Mouse (Mus musculus): ENCODE measurements around the gene Alb. TPM values are rescaled to one million over a fixed set of nuclear protein-coding genes. Genes with fewer than 3 reads are reported as not detected.

Alb gene
- 1 to 10 TPM in 1 of 2 experiments, not detected in 1; 7.4 TPM for total RNA-seq (2021)
- long read RNA-seq, experiment 1: 0 reads
- long read RNA-seq, experiment 2, partial matches to known transcripts: 1 of 1 reads
- long read RNA-seq, experiment 2, other reads (novel, unspliced or antisense): 0 of 1 reads

DNA sequence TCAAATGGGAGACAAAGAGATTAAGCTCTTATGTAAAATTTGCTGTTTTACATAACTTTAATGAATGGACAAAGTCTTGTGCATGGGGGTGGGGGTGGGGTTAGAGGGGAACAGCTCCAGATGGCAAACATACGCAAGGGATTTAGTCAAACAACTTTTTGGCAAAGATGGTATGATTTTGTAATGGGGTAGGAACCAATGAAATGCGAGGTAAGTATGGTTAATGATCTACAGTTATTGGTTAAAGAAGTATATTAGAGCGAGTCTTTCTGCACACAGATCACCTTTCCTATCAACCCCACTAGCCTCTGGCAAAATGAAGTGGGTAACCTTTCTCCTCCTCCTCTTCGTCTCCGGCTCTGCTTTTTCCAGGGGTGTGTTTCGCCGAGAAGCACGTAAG is at the start of gene Alb:
Gene Alb (plus strand): TSS at position 279 of the 400 bp plus-strand sequence.
- intact Hi-C loops (cut with DNase I): loop anchor here (10.0 kb wide), 1 partner anchor 996 kb away; no protein-coding TSS in a partner anchor
- DNase-seq: no peak

DNA sequence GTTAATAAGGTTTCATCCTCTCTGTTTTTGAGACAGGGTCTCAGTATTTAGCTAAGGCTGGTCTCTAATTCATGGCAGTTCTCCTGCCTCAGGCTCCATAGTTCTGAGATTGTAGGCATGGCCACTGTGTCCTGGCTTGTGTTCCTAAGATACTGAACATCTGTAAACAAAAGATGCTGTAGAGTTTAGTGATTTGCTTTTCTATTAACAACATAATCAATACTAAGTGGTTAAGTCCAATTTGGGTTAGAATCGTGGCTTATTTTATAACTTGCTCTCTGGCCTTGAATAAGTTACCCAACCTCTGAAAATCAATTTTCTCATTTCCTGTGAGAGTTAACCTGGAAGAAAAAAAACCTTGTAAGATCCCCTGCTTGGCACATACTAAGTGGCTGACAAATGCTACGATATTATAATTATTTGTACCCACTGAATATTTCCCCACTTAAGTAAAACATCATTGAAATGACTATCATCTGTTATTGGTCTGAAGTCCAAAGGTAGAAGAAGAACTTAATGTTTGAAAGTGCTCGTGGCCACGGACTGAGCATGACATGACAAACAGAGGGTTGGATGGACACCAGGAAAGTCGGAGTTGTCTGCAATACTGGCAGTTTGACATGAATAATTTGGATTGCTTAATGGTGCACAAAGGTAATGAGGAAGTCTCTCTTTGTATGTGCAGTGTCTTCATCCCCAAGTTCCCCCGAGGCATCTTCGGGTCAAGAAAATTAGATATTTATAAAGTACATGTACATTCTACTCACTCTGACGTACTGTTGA is 46.4 kb upstream of the Alb start:
- intact Hi-C loops (cut with DNase I): no loop called here
- DNase-seq: no peak

DNA sequence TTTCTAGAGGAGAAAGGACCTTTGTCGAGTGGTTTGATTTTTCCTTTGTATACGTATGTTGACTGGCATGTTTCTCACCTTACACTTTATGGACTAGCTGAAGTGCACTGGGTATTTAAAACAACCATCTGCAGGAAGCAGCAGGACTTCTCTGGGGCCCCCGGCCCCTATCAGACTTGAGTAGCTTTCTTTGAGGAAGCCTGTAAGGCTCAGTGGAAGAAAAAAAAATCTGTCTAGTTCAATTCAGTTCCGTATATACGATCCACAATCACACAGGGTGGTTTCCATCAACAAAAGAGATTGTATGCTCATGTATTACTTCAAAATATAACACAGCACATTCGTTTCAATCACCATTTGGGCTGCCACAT is 45.8 kb upstream of the Alb start:
- intact Hi-C loops (cut with DNase I): no loop called here
- DNase-seq: no peak

DNA sequence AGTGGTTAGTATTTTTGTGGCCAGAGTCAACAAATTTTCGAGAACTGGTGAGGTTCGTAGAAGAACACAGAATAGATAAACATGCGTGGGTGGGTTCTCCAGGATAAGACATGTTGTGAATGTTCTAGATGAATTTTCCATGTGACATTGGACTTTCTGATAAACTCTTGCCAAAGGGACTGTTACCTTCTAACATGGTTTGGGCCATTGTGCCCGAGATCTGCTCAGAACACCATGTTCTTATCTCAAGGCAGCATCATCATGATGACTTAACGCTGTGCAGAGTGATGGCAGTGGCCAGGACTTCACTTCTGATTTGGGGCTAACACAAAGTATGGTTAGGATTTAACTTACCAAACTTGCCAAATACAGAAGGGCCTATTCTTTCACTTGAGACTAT is 36.1 kb upstream of the Alb start:
- intact Hi-C loops (cut with DNase I): no loop called here
- DNase-seq: no peak

DNA sequence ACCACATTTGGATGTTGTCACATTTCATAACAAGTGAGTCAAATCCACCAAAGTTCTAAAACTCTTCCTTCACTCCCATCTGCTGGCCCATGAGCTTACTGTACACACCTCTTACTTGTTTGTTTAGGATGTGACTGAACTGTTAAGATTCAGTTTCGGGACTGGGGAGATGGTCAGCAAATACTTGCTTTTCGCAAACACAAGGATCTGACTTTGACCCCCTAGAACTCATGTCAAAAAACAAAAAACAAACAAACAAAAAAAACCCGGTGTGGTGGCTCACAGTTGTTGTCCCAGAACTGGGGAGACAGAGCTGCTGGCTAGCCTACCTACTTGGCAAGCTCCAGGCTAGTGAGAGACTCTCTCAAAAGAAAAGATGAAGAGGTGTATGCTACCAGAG is 35.5 kb upstream of the Alb start:
- DNase-seq: no peak
- intact Hi-C loops (cut with DNase I): no loop called here

DNA sequence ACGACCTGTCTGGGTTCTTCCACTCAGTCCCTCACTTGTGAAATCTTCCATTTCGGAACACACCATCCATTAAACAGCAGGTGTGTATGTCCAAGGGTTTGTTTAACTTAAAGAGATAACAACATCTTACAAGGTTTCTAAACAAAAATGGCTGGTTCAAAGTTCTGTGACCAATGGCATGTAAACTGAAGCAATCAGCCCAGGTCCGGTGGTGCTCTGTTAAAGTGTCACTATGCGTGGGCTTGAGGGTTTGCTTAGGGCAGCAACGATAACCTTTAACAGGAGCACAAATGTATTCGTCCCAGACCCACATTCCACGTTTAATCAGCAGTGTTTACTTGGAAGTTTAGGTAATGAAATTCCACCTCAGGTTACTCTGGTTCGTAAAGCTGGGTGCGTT is 29.6 kb upstream of the Alb start:
- DNase-seq: no peak
- intact Hi-C loops (cut with DNase I): no loop called here

DNA sequence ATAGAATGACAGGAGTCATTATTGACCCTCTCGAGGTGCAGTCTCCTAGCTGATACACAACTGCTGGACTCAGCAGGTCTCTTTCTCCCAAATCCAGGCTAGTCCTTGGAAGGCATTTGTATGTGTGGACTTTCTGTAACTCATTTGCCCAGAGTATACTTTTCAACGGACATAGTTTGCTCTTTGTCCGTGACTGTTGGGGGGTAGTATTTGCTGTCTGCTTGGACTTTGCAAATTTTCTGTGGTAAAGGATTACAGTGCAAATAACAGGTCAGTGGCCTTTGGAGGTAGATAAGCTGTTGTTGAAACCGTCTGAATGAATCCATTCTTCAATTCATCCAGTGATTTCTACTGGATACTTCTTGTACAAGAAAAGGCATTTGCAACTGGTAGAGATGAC is 21.5 kb upstream of the Alb start:
- intact Hi-C loops (cut with DNase I): no loop called here
- no peak for DNase-seq

DNA sequence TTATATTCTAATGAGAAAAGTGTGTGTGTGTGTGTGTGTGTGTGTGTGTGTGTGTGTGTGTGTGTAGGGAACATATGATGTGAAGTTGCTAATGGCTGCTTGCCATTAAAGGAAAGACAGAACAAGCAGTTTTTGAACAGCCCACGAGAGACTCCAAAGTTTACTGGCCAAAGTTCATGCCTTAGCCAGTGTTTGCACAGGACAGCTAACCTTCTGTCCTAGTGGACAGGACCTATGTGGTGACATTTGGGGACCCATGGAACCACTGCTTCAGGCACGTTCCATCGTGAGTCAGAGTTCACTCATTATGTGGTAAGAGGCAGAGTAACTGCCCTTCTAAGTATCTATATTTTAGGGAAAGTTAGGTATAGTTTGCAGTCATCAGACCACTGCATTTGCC is 13.1 kb upstream of the Alb start:
- no peak for DNase-seq
- intact Hi-C loops (cut with DNase I): no loop called here

DNA sequence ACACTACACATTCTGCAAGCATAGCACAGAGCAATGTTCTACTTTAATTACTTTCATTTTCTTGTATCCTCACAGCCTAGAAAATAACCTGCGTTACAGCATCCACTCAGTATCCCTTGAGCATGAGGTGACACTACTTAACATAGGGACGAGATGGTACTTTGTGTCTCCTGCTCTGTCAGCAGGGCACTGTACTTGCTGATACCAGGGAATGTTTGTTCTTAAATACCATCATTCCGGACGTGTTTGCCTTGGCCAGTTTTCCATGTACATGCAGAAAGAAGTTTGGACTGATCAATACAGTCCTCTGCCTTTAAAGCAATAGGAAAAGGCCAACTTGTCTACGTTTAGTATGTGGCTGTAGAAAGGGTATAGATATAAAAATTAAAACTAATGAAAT is 10.7 kb upstream of the Alb start:
- intact Hi-C loops (cut with DNase I): no loop called here

DNA sequence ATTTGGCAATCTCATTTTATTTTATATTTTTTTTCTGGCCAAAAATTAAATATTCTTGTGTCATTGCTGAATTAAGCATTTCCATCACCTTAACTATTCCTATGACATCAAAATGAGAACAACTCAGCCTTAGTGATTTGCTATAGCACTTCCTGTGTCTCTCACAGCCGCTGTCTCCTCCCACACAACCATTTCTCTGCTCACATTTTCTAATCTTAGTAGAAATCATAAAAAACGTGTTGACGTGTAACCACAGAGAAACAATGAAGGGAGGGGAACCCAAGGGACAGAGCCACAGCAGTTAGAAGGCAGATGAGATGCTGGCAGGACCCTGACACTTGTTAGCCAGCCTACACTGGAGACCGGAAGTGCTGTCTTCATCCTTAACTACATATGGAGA is 8.0 kb upstream of the Alb start:
- DNase-seq: no peak
- intact Hi-C loops (cut with DNase I): no loop called here

More for the DNA sequence above, 10.7 kb upstream of the Alb start:
- no peak for DNase-seq

DNA sequence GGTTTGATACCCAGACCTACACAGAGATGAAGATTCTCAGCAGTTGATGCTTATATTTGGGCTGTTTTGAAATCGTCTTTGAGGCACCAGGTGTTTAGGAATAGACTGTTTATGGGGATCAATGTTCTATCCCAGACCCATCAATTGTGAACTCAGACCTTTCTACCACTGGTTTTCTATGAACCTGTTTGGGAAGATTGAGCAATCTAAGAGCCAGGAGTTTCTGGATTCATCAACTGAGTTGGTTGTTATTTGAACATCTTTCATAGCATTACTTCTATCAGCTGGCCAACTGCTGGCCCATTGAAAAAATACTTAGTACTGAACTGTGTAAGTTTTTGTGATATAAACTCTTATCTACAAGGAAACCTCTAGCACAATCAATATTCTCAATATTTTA is 3.5 kb upstream of the Alb start:
- intact Hi-C loops (cut with DNase I): no loop called here
- DNase-seq: no peak

DNA sequence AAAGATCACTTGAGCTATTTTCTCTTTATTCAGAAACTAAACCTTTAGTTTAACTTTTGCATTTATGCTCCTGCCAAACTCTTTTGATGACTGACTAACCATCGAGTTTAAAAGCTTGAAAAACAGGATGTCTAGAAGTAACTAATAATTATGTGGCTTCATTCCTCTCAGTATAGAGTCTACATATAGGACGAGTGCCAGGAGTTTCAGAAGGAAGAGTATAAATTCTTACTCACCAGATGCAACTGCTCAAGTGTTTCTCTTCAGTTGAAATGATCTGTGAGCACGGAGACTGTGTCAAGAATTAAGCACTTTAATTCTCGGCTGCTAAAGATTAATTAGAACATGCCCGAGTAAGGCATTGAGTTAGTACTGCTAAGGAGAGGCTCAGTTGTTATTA is 2.0 kb upstream of the Alb start:
- intact Hi-C loops (cut with DNase I): no loop called here
- no peak for DNase-seq

DNA sequence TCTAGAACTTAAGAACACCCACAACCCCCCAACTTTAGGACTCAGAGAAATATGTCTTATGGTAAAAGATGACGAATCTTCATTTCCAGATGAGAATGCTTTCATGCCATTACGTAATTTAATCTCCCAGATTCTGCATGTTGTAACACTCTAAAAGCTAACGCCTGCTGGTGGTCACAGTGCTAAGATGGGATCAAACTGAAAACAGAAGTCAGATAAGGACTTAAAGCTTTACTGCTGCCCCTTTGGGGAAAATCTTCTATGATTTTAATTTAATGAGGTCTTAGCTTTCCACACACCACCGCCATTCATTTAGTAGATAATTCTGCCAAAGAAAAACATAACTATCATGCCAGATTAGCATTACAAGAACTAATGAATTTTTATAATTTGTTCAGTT is 6.1 kb downstream of the Alb start:
- intact Hi-C loops (cut with DNase I): loop anchor here (10.0 kb wide), 1 partner anchor 1002 kb away; no protein-coding TSS in a partner anchor
- DNase-seq: no peak

DNA sequence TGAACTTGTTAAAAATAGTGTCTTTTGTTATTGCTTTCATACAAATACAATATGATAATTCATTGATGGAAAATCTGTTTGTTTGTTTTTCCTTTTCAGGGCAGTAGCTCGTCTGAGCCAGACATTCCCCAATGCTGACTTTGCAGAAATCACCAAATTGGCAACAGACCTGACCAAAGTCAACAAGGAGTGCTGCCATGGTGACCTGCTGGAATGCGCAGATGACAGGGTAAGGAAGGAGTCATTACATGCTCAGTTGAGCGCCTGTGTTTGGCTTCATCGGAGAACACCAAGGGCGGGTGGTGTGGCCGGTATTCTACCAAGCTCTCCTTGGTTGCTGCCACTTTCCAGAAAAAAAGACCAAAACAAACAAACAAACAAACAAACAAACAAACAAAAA is 6.5 kb downstream of the Alb start:
- no peak for DNase-seq
- intact Hi-C loops (cut with DNase I): loop anchor here (10.0 kb wide), 1 partner anchor 1002 kb away; no protein-coding TSS in a partner anchor

DNA sequence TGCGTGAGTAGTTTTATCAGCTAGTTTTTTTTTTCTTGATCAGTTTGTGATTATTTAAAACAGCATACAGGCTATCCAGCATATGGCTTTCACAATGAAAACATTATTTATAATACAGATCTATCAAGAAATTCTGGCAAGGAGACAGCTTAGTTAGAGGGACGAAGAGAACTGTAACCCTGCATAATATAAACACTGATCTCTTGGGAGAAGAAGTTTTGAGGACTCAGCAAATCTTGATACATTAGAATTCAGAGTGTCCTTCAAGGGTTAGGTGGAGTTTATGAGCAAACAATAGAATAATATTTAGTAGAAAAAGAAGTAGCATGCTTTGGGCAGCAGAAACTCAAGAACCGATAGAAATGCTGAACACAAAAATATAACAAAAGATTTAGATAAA is 10.1 kb downstream of the Alb start:
- DNase-seq: no peak
- intact Hi-C loops (cut with DNase I): no loop called here

DNA sequence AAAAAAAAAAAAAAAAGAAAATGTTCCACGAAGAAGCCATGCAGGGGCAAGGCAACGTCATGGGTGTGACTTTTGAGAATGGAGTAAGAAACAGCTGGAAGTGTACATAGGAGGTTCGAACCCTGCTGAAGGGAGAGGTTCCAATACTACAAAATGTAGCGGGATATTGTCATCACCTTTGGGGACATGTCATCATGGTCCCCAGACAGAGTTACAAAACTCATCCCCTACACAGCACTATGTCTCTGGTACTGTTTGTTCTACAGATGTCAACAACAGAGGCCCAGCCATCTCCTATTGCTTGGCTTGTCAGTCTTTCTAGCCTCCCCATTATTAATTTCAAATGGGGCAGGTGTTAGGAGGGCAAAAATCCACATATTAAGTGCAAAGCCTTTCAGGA is 13.2 kb downstream of the Alb start:
- no peak for DNase-seq
- intact Hi-C loops (cut with DNase I): no loop called here

DNA sequence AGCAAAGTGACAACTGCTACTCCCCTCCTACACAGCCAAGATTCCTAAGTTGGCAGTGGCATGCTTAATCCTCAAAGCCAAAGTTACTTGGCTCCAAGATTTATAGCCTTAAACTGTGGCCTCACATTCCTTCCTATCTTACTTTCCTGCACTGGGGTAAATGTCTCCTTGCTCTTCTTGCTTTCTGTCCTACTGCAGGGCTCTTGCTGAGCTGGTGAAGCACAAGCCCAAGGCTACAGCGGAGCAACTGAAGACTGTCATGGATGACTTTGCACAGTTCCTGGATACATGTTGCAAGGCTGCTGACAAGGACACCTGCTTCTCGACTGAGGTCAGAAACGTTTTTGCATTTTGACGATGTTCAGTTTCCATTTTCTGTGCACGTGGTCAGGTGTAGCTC is 13.7 kb downstream of the Alb start:
- intact Hi-C loops (cut with DNase I): no loop called here
- no peak for DNase-seq

DNA sequence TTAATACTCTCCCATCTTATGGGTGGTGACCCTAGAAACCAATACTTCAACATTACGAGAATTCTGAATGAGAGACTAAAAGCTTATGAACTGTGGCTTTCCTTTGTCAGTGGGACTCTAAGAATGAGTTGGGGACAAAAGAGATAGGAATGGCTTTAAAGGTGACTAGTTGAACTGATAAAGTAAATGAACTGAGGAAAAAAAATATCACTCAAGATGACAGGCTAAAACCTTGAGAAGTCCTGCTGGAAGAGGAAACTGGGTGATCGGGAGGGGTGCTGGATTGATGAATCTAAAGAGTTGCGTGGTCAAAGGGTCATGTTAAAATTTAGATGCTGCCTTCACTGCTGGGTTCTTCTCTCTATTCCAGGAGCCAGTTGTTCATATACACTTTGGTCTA is 16.0 kb downstream of the Alb start:
- intact Hi-C loops (cut with DNase I): no loop called here
- no peak for DNase-seq

DNA sequence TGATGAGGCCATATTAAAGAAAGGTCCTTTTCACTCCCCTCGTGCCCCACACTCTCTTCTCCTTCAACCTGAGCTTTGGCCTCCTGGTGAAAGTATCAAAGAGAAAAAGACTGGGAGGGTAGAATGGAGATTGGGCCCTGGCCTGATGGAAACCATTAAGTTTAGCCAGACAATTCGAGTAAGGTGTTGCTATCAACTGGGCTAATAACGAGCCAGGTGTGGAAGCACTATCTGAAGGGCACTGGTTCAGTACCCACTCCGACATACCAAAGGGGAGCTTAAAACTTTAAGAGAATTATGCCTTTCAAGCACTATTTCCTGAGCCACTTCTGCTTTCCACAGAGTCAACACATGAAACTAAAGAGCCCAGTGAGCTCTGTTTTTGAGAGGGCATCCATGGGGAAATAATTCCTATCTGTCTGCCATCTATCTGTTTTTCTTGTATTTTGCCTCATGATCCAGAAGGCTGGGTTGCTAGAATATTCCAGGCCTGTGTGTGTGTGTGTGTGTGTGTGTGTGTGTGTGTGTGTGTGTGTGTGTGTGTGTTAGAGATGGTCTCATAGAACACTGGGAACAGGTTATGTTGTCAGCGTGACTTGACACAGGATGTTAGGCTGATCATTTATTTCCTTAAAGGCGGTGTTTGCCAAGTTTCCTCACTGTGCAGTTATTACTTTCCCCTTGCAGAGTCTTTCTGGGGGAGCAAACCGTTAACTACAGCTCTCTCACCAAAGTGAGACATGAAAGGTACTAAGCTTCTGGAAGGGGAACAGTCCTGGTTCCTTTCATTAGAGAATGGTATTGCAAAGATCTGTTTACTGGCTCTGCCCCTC is 16.8 kb downstream of the Alb start:
- no peak for DNase-seq
- intact Hi-C loops (cut with DNase I): no loop called here

DNA sequence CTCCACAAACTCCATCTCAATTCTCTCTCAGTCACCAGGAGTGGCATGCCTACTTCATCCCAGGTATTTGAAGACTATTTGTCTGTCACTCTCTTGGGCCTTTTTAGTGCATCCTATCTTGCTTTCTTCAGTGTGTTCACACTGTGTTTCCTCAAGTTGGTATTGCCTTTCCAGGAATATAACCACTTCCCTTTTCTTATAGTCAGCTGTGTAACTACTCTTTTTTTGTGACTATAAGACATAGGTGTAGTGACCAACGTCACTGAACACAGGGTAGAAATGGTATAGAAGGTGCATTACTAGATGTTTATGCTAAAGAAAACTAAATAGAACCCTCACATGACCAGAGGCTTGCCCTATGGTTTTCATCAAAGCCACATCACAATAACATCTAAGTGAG is 18.2 kb downstream of the Alb start:
- no peak for DNase-seq
- intact Hi-C loops (cut with DNase I): no loop called here

DNA sequence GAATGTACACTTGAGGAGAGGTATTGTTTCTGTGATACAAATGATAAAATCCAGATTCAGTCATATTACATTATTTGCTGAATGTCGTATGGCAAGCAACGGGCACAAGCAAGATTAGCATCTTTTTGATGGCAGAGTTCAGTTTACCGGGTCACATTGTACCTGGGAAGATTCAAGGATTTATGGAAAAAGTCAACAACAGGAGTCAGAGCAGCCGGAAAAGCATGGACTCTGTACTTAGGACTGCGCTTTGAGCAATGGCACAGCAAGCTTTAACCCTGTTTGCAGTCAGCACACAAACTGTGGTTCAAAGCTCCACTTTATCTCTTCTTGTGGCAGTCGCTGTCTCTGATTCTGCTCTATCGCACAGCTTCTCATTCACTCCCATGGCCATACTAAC is 24.9 kb downstream of the Alb start:
- DNase-seq: no peak
- intact Hi-C loops (cut with DNase I): no loop called here

DNA sequence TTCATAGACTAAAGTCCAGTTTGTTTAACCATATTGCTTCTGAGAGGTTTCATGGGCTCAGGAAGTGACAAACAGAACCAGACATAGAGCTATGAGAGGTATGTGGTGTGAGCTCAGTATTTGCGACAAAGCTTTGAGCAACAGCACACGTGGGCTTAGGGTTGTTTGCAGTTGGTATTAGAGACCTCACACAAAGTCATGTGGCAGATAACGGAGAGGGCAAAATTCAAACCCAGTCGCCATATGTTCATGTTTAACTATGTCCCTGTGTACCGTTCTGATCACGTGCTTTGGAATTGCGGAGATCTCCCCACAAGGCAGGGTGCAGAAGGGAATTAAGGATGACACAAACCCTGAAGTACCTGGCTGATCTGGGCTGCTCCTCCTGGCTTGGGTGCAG is 27.6 kb downstream of the Alb start:
- no peak for DNase-seq
- intact Hi-C loops (cut with DNase I): no loop called here

Data from gastrocnemius, postnatal 36 days (tissue).